Mouse (Mus musculus) natural killer cell, adult 2 months (primary cell): ENCODE measurements around the gene Mpnd.
"Not testable (repeated sequence)": the region's sequence is repeated elsewhere in the genome, so short reads cannot be mapped to it uniquely, and the experiment has no call there.

Experiments used
- DNase-seq, 2 experiments: peaks; one replicate each; pipeline ENCODE4 v3.0.0; 2022; ENCODE audit warnings: low spot score in 2 of 2

Mpnd gene

GRCm38 (mm10) chr17:56038583-56039261 lies 33.2 kb downstream of the Mpnd start:
- DNase-seq = no peak

DNA sequence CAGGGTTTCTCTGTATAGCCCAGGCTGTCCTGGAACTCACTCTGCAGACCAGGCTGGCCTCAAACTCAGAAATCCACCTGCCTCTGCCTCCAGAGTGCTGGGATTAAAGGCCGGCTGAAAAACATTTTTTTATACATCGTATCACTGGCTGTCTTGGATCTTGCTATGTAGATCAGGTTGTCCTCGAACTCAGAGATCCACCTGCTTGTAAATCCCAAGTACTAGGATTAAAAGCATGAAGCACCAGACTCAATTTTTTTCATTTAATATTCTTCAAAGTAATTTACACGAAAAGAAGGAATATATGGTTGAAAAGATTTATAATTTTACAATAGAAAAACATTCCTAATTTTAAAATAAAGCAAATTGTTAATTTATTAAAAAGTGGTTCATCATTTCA lies 33.8 kb downstream of the Mpnd start:
- DNase-seq = no peak

DNA sequence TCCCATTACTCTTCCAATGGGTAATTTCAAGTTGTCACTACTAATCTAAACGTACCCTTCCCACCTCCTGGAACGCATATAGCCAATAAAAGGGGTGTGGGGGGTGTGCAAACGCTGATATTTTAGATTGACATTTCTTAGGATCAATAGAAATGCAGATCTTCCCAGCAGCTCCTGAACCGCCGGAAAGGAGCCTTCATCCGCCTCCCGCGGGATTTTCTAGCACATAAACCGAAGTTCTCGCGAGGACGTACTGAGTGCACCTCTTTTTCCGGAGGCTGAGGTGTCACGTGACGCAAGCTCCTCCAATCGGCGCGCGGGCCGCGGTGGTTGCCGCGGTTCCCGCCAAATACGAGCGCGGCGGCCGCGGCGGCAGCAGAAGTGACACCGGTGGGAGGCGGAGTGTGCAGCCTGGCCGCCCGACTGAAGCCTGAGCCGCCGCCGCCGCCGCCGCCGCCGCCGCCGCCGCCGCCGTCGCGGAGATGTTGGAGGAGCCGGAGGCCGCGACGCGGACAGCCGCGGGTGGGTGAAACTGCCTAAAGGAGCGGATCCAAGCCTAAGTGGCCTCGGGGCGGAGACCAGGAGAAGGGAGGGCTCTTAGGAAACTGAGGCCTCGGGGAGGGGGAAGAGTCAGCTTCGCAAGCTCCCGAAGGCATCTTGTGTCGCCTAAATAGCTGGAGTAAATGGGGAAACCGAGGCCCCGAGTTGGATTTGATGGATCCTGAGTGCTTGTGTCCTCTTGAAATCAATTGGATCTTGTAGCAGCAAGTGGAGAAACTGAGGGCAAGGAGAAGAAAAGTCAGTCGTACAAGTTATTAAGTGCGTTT lies 34.7 kb downstream of the Mpnd start, which contains the start of gene Chaf1a:
Gene Chaf1a (plus strand): TSS at position 410 of the 827 bp plus-strand sequence.
- peak; percentile 95 for DNase-seq

DNA sequence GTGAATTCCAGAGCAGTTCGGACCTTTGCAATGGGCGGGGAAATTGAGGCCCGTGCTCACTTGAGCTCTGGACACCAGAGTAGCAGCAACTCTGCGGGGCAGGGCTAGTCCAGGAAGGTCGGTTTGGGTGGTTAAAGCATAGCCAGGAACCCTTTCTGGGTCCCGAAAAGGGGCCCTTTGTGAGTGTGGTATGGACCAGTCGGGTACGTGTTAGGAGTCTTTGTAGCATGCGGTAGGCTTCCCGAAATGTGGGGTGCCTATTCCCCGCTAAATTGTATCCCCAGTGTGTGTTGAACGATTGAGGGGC lies 35.3 kb downstream of the Mpnd start:
- no peak for DNase-seq

DNA sequence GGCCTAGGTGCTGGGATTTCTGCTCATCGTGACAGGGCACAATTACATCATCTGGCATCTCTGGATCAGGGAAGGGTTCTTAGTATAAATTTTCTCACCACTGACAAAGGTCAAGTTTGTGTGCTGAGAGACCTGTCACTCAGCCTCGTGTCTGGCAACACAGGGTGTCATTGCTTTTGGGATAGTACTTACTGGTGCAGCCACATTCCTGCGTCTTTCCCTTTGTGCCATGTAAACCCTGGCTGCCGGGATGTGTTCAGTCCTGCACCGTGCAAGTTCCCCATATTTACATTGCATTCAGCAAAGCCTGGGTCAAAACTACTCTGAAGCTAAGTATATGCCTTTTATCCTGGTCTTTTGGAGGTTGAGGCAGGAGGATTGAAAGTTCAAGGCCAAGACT lies 45.9 kb downstream of the Mpnd start:
- no peak for DNase-seq

DNA sequence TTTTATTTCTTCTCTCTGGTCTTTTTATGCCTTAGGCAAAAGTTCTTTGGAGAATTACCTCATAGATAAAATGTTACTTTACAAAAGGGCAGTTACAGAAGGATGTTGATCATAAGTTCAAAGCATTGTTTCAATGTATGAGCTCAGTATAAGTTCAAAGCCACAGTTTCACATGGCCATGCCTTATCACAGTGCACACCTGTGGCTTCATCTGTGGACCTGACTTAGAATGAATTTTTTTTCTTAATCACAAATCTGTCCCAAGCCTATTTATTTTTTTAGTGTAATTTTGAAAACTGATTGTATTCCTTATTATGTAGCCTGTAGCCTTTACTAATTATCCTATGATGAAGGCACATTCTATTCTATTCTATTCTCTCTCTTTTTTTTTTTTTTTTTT lies 49.4 kb downstream of the Mpnd start:
- DNase-seq = no peak

- no peak for DNase-seq
Measured at GRCm38 (mm10) chr17:56055945-56056678, 50.6 kb downstream of the Mpnd start.

DNA sequence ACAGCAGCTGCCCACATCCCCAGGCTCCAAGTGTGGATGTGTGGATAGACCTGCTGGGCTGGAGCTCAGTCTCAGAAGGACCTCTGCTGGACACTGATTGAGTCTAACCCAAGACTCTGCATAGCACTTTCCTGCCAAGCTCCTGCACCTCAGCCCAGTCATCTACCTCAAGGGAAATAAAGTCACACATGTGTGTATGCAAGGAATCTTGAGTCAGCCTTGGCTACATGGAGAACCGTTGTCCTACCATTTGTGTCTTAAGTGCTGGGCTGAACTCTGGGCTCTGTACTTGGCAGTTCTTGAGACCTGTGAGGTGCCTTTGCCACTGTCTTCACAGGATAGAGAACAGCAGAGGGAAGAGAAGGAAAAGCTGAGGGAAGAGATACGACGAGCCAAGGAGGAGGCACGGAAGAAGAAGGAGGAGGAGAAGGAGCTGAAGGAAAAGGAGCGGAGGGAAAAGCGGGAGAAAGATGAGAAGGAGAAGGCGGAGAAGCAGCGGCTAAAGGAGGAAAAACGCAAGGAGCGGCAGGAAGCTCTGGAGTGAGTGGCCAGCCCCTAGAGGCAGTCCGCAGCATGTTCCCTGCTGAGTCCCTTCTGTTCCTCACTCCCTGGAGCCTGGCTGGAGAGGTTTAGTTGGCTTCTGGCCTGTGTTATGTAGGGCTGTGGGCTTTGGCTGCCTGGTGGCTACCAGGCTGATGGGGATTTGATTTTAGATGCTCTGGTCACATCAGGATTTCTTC lies 52.0 kb downstream of the Mpnd start:
- DNase-seq = no peak

- DNase-seq = no peak
Measured at GRCm38 (mm10) chr17:56062081-56062480, 56.6 kb downstream of the Mpnd start.

DNA sequence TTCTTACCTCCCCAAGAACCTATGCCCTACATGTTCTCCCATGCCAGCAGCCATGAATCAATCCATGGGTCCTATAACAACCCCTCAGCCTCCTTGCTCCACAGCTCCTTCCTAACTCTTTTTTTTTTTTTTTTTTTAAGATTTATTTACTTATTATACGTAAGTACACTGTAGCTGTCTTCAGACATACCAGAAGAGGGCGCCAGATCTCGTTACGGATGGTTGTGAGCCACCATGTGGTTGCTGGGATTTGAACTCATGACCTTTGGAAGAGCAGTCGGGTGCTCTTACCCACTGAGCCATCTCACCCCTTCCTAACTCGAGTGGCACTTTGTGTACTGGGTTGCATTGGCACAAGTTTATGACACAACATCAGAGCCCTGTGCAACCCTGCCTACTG lies 60.2 kb downstream of the Mpnd start:
- DNase-seq = not testable (repeated sequence)
